Mouse (Mus musculus) CH12.LX (cell line): ENCODE measurements around the gene Tnfsf9. TPM values are rescaled to one million over a fixed set of nuclear protein-coding genes. Genes with fewer than 3 reads are reported as not detected.
A peak's percentile ranks its signal among the peaks of the same experiment; 100 is the strongest.

Experiments used
- DNase-seq: peaks from one replicate; pipeline ENCODE4 v3.0.0-alpha.2; 2013; ENCODE audit errors: extremely low read depth
- H3K27ac ChIP-seq: 2 replicates; pipeline ENCODE4 v1.5.1; 2012; ENCODE audit warnings: low read depth, mild to moderate bottlenecking, control low read depth, moderate library complexity; ENCODE audit not compliant: insufficient read depth
- H3K27me3 ChIP-seq: replicated peaks from 2 replicates; pipeline ENCODE3; 2012; ENCODE audit warnings: inconsistent platforms
- H3K36me3 ChIP-seq, 2 experiments: replicated peaks in 1 of 2; 2 replicates each; pipeline versions ENCODE3 to v1.6.1; 2012; ENCODE audit warnings: inconsistent platforms in 1 of 2, low read length in 1 of 2, mild to moderate bottlenecking in 1 of 2, mixed read lengths in 1 of 2, moderate library complexity in 1 of 2; ENCODE audit not compliant: control insufficient read depth in 1 of 2, insufficient read depth in 1 of 2
- H3K4me1 ChIP-seq, 2 experiments: 2 replicates each; pipeline ENCODE4 v1.6.1; 2012; ENCODE audit warnings: inconsistent platforms in 1 of 2, moderate library complexity in 1 of 2; ENCODE audit not compliant: insufficient read depth in 2 of 2, control insufficient read depth in 1 of 2
- H3K4me2 ChIP-seq: 2 replicates; pipeline ENCODE4 v1.6.1; 2012; ENCODE audit warnings: low read depth, mild to moderate bottlenecking, control low read depth; ENCODE audit not compliant: poor library complexity, insufficient read depth, severe bottlenecking
- H3K4me3 ChIP-seq, 3 experiments: fragments of 150-350 bp in 1 of 3; sonication (generic) in 1 of 3; replicated peaks in 1 of 3; 2 replicates each; pipeline versions ENCODE3 to v1.5.1; 2011 to 2012; ENCODE audit warnings: low read depth in 2 of 3, low read length in 2 of 3, mild to moderate bottlenecking in 2 of 3, moderate library complexity in 2 of 3, control low read depth in 1 of 3, improper control_type of control experiment in 1 of 3, inconsistent platforms in 1 of 3, mixed read lengths in 1 of 3; ENCODE audit not compliant: poor library complexity in 1 of 3
- H3K79me2 ChIP-seq: replicated peaks from 2 replicates; pipeline ENCODE4 v1.6.1; 2012; ENCODE audit warnings: mild to moderate bottlenecking, moderate library complexity; ENCODE audit not compliant: control insufficient read depth, poor library complexity, insufficient read depth, severe bottlenecking; ENCODE audit errors: extremely low read depth
- H3K9ac ChIP-seq: 2 replicates; pipeline ENCODE4 v1.6.1; 2012; ENCODE audit warnings: low read depth, mild to moderate bottlenecking, control low read depth, moderate library complexity; ENCODE audit not compliant: insufficient read depth
- H3K9me3 ChIP-seq: replicated peaks from 2 replicates; pipeline ENCODE3; 2012; ENCODE audit warnings: low read length, inconsistent platforms, mixed read lengths
- CTCF ChIP-seq, 2 experiments: IDR thresholded peaks in 1 of 2; conservative IDR thresholded peaks in 1 of 2; 2 replicates each; pipeline ENCODE4 v1.5.1; 2011 to 2012; ENCODE audit warnings: low read depth in 2 of 2, low read length in 2 of 2, improper control_type of control experiment in 1 of 2, inconsistent platforms in 1 of 2, mild to moderate bottlenecking in 1 of 2, moderate library complexity in 1 of 2
- E2F4 ChIP-seq: IDR thresholded peaks from 2 replicates; pipeline ENCODE4 v1.6.1; 2011; ENCODE audit warnings: low read depth, low read length, improper control_type of control experiment; ENCODE audit not compliant: insufficient replicate concordance
- ELF1 ChIP-seq: IDR thresholded peaks from 2 replicates; pipeline ENCODE4 v1.6.1; 2014; ENCODE audit warnings: low read depth, mild to moderate bottlenecking, inconsistent platforms, low read length, improper control_type of control experiment
- ETS1 ChIP-seq: conservative IDR thresholded peaks from 2 replicates; pipeline ENCODE4 v1.6.1; 2012; ENCODE audit warnings: low read depth, mild to moderate bottlenecking, inconsistent platforms, low read length, improper control_type of control experiment, moderate library complexity
- IRF4 ChIP-seq: IDR thresholded peaks from 2 replicates; pipeline ENCODE4 v1.6.1; 2014; ENCODE audit warnings: low read depth, mild to moderate bottlenecking, inconsistent platforms, low read length, improper control_type of control experiment
- JUN ChIP-seq: IDR thresholded peaks from 2 replicates; pipeline ENCODE4 v1.6.1; 2011; ENCODE audit warnings: low read depth, mild to moderate bottlenecking, low read length, improper control_type of control experiment, moderate library complexity; ENCODE audit not compliant: insufficient read depth
- MAFK ChIP-seq: IDR thresholded peaks from 2 replicates; pipeline ENCODE4 v1.6.1; 2011; ENCODE audit warnings: low read length, improper control_type of control experiment; ENCODE audit not compliant: insufficient replicate concordance
- MAZ ChIP-seq: IDR thresholded peaks from 2 replicates; pipeline ENCODE4 v1.6.1; 2012; ENCODE audit warnings: low read depth, mild to moderate bottlenecking, inconsistent platforms, low read length, improper control_type of control experiment, moderate library complexity
- MEF2A ChIP-seq: IDR thresholded peaks from 2 replicates; pipeline ENCODE4 v1.6.1; 2014; ENCODE audit warnings: low read depth, mild to moderate bottlenecking, inconsistent platforms, low read length, improper control_type of control experiment, borderline replicate concordance
- MXI1 ChIP-seq: IDR thresholded peaks from 2 replicates; pipeline ENCODE4 v1.6.1; 2011; ENCODE audit warnings: mild to moderate bottlenecking, low read depth, low read length, improper control_type of control experiment
- MYC ChIP-seq: IDR thresholded peaks from 2 replicates; pipeline ENCODE4 v1.6.1; 2011; ENCODE audit warnings: low read depth, mild to moderate bottlenecking, improper control_type of control experiment, low read length
- NELFE ChIP-seq: IDR thresholded peaks from 2 replicates; pipeline ENCODE4 v1.6.1; 2011; ENCODE audit warnings: low read depth, low read length, improper control_type of control experiment
- PAX5 ChIP-seq: IDR thresholded peaks from 2 replicates; pipeline ENCODE4 v1.6.1; 2012; ENCODE audit warnings: low read length, inconsistent platforms, mixed read lengths
- POLR2A ChIP-seq: IDR thresholded peaks from 2 replicates; pipeline ENCODE4 v1.6.1; 2011; ENCODE audit warnings: low read depth, mild to moderate bottlenecking, improper control_type of control experiment, low read length
- POLR2AphosphoS2 ChIP-seq: IDR thresholded peaks from 2 replicates; pipeline ENCODE4 v1.6.1; 2011; ENCODE audit warnings: low read depth, low read length, improper control_type of control experiment
- RAD21 ChIP-seq: IDR thresholded peaks from 2 replicates; pipeline ENCODE4 v1.6.1; 2011; ENCODE audit warnings: low read depth, mild to moderate bottlenecking, low read length, improper control_type of control experiment, moderate library complexity
- SMC3 ChIP-seq: IDR thresholded peaks from 2 replicates; pipeline ENCODE4 v1.6.1; 2011; ENCODE audit warnings: low read depth, low read length, improper control_type of control experiment
- TBP ChIP-seq: conservative IDR thresholded peaks from 2 replicates; pipeline ENCODE4 v1.6.1; 2011; ENCODE audit warnings: low read depth, low read length, improper control_type of control experiment
- USF1 ChIP-seq: IDR thresholded peaks from 2 replicates; pipeline ENCODE4 v1.6.1; 2014; ENCODE audit warnings: low read depth, mild to moderate bottlenecking, inconsistent platforms, low read length, improper control_type of control experiment
- USF2 ChIP-seq: conservative IDR thresholded peaks from 2 replicates; pipeline ENCODE4 v1.6.1; 2011; ENCODE audit warnings: low read depth, low read length, improper control_type of control experiment
- ZC3H11A ChIP-seq: IDR thresholded peaks from 2 replicates; pipeline ENCODE4 v1.6.1; 2012; ENCODE audit warnings: low read depth, mild to moderate bottlenecking, inconsistent platforms, low read length, improper control_type of control experiment
- ZKSCAN1 ChIP-seq: IDR thresholded peaks from 2 replicates; pipeline ENCODE4 v1.6.1; 2012; ENCODE audit warnings: low read depth, inconsistent platforms, low read length, improper control_type of control experiment, borderline replicate concordance
- ZNF384 ChIP-seq: IDR thresholded peaks from 2 replicates; pipeline ENCODE4 v1.6.1; 2012; ENCODE audit warnings: low read depth, low read length, improper control_type of control experiment, inconsistent platforms
- dilution Hi-C: fragments of 300-500 bp; cut with MboI; formaldehyde crosslinking; loops from 2 replicates; pipeline ENCODE4 v1.14.3; 2020; ENCODE audit warnings: low sequenced_read_pairs; ENCODE audit not compliant: extremely low pct_unique_long_range_greater_than_20kb, extremely low pct_ligation_motif_present
- in situ Hi-C: fragments of 300-500 bp; cut with MboI; formaldehyde crosslinking; loops from 3 replicates; pipeline ENCODE4 v1.14.3; 2019; ENCODE audit warnings: low sequenced_read_pairs, low pct_ligation_motif_present, low pct_unique_long_range_greater_than_20kb, mixed read lengths
- polyA plus RNA-seq: library from polyadenylated mRNA; unstranded; fragments of >175 nt; gene quantifications from 2 replicates; pipeline ENCODE4 v1.2.1, GENCODE M21; 2012; ENCODE audit warnings: low read depth; ENCODE audit not compliant: insufficient read length
- total RNA-seq, 2 experiments: library from RNA; depleted of rRNA; stranded (reverse); fragments of 300-350 nt in 1 of 2; fragments of >200 nt in 1 of 2; gene quantifications; 2 replicates each; pipeline ENCODE4 v1.2.3; 2012 to 2014

Tnfsf9 gene
- total and polyA plus RNA-seq, 3 experiments, result 123 to 321 (median 137) TPM

GRCm38 (mm10) chr17:57095855-57096622, 9.1 kb upstream of the Tnfsf9 start:
- peaks cover 24 to 40% of the 10 kb centered on the region in 2 experiments for H3K4me1 ChIP-seq
- H3K4me3 ChIP-seq, result no peak overlapping the region
- H3K36me3 ChIP-seq, result peaks cover 0 to 35% of the 10 kb centered on the region in 2 experiments
- no peak overlapping the region for H3K9ac ChIP-seq
- no peaks in the 10 kb centered on the region for H3K27me3 ChIP-seq
- no peak for DNase-seq
- peak overlapping the region; percentile 41 for H3K4me2 ChIP-seq
- no peak overlapping the region for H3K27ac ChIP-seq
- TF ChIP-seq POLR2A (no peak), MYC (no peak), SMC3 (no peak), MAZ (no peak), ZC3H11A (no peak), MXI1 (no peak), MAFK (no peak), POLR2AphosphoS2 (no peak), NELFE (no peak), TBP (no peak), RAD21 (no peak), E2F4 (no peak), ELF1 (no peak), USF1 (no peak), JUN (no peak), ETS1 (no peak), IRF4 (no peak), ZKSCAN1 (no peak)
- dilution Hi-C loops, result no loop called here
- in situ Hi-C loops, result loop anchor here (5.0 to 25.0 kb wide), 2 partner anchors 71 to 241 kb away; no protein-coding TSS in a partner anchor
- H3K79me2 ChIP-seq, result no peaks in the 10 kb centered on the region
- H3K9me3 ChIP-seq, result no peaks in the 10 kb centered on the region

- H3K36me3 ChIP-seq, result peaks cover 1 to 36% of the 10 kb centered on the region in 2 experiments
- DNase-seq, result peak; percentile 75
- in situ Hi-C loops (loop anchor here (5.0 to 25.0 kb wide), 2 partner anchors 71 to 241 kb away; no protein-coding TSS in a partner anchor), dilution Hi-C loops (no loop called here)
- no peak overlapping the region for H3K4me3 ChIP-seq
- TF ChIP-seq ZC3H11A (peak; percentile 91), ZNF384 (peak; percentile 15; the same call in 1 of the 2 replicates), MEF2A (0 out of 2 replicates have a peak, but pooled peaks have one; percentile 10), CTCF (conservative IDR thresholded peaks at IDR 0.05 in 1 of 2, IDR thresholded peaks at IDR 0.05 in 1 of 2; ENCODE audit: low read depth in 2 of 2, low read length in 2 of 2) (peak; percentile 64 to 93), RAD21 (peak; percentile 94), USF1 (no peak), SMC3 (peak; percentile 99), USF2 (no peak), IRF4 (0 out of 2 replicates have a peak, but pooled peaks have one; percentile 31), MXI1 (no peak), MAZ (0 out of 2 replicates have a peak, but pooled peaks have one; percentile 46), PAX5 (no peak)
- H3K4me1 ChIP-seq, result peaks cover 25 to 44% of the 10 kb centered on the region in 2 experiments
- no peaks in the 10 kb centered on the region for H3K79me2 ChIP-seq
- no peak overlapping the region for H3K9ac ChIP-seq
- no peak overlapping the region for H3K27ac ChIP-seq
- no peaks in the 10 kb centered on the region for H3K9me3 ChIP-seq
- peak overlapping the region; percentile 41; the same call in 1 of the 2 replicates for H3K4me2 ChIP-seq
- no peaks in the 10 kb centered on the region for H3K27me3 ChIP-seq
Observed at GRCm38 (mm10) chr17:57096623-57096920, 8.6 kb upstream of the Tnfsf9 start.
